Mouse (Mus musculus) embryo, embryonic 10 days (tissue): ENCODE measurements around the gene Olfr23.
"Not testable (repeated sequence)": the region's sequence is repeated elsewhere in the genome, so short reads cannot be mapped to it uniquely, and the experiment has no call there.

Source experiments
- DNase-seq: peaks from one replicate; pipeline ENCODE4 v3.0.0-alpha.2; 2015; ENCODE audit warnings: low spot score

Olfr23 gene

DNA sequence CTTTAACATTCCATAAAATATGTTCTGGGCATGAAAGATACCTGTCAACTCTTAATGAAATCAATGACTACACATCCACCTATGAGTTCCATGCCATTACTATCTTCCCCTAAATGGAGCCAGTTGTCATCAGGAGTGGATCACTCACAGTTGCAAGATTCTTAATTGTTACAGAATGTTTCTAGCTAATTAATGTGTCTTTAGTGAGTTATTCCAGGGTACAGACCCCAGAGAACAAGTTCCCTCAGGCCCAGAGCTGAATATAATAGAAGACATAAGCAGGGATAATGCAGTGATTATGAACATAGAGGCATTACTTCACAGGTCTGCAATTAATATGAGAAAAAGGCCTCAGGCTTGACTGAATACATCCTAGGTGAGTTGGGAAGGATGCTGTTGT lies at the start of gene Olfr23:
TSS of gene Olfr23 (plus strand) at position 301 of the 400 bp plus-strand sequence.
- DNase-seq, result no peak

DNA sequence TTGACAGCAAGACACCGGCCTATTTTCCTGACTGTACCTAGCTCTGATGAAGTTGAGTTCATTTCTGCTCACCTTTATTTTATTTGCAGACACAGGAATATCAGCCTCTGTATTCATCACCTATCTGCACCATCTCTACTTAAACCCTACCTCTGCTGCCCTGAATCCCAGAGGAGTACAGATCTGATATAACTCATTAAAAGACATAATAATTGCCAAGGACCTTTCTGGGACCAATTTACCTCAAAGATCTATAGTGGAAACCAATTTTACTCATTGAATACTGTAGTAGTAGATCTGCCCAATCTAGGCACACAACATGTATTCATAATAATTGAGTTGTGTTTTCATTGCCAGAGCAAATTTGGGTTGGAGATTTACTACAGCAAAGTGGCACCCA lies 45.8 kb upstream of the Olfr23 start, which contains the start of gene Olfr394:
TSS of gene Olfr394 (minus strand) at position 101 of the 400 bp plus-strand sequence.
- DNase-seq, result no peak

DNA sequence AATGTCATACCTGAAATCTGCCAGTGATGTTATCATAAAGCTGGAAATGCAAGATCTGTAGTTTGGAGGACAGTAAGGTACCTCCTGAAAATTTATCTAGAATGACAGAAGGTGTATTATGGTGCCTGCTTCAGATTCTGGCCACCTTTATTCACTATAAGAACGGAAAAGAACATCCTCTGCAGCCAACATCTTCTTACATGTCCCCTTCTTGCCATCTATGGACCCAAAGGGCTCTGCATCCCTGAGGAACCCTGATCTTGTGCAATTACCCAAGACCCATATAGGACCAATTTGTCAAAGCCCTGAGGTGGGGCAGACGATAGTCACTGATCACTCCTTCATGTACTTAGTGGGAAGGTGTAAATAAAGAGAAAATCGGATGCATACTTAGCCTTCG lies 27.3 kb upstream of the Olfr23 start, which contains the start of gene Olfr395:
TSS of gene Olfr395 (minus strand) at position 101 of the 400 bp plus-strand sequence.
- DNase-seq, result not testable (repeated sequence)

DNA sequence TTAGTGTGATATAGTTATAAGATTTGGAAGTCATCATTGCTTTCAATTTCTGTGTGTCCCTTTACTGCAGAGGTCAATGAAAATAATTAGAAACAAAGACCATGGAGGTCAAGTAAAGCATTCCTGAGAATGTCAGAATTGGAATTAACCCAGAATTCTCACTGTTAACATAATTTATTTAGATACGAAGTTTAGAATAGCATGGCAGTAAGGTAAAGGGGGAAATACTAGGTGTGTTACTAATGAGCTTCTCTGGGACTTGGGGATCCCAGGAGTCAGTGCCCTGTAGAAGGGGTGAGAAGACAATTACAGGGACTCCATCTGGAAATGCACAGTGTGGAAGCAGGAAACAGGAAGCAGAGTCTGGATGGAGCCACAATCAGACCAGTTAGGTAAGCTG lies 24.0 kb downstream of the Olfr23 start, which contains the start of gene Olfr397:
TSS of gene Olfr397 (plus strand) at position 301 of the 400 bp plus-strand sequence.
- no peak for DNase-seq

DNA sequence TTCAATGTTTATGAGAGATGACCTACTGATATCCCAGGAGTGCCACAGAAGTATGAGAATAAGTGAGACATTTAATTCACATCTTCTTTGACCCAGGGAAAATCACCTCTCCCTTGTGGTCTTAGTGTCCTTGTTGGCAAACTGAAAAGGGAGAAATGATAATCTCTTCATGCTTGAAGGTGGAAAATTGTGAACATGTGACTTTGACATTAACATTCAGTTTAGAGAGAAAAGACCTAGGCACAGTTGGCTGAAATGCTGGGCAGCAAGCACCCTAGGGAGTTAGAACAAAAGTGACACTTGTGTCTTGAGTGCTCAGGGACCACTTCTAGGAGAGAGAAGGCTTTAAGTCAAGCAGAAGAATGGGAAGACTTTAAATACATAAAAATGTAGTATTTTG lies 53.8 kb downstream of the Olfr23 start, which contains the start of gene Olfr398:
TSS of gene Olfr398 (minus strand) at position 101 of the 400 bp plus-strand sequence.
- DNase-seq, result no peak
